Mouse (Mus musculus) left cerebral cortex, postnatal 4 days (tissue): ENCODE results near the gene Dlg1. TPM values are rescaled to one million over a fixed set of nuclear protein-coding genes. Genes with fewer than 3 reads are reported as not detected.
"Not testable (repeated sequence)": the region's sequence is repeated elsewhere in the genome, so short reads cannot be mapped to it uniquely, and the experiment has no call there.

Experiments
- DNase-seq: peaks from one replicate; pipeline ENCODE4 v3.0.0-alpha.2; 2022
- intact Hi-C: fragments of 180-260 bp; cut with DNase I; formaldehyde crosslinking; loops from one replicate; pipeline ENCODE4 v1.15.1; 2025
- total RNA-seq, 2 experiments: library from RNA; stranded (reverse); gene quantifications; 2 replicates each; pipeline ENCODE4 v1.2.3; 2021

Gene Dlg1
- total RNA-seq, 2 experiments from 2014 or later, result 51.2 TPM

- intact Hi-C loops, result no loop called here
- DNase-seq, result no peak
Measured at GRCm38 (mm10) chr16:31724818-31725217, 61.6 kb downstream of the Dlg1 start.

GRCm38 (mm10) chr16:31730971-31731370 is 67.7 kb downstream of the Dlg1 start:
- intact Hi-C loops, DNase-seq: not testable (repeated sequence)

GRCm38 (mm10) chr16:31737081-31737480 is 73.8 kb downstream of the Dlg1 start:
- intact Hi-C loops, result no loop called here
- no peak for DNase-seq

- no peak for DNase-seq
- intact Hi-C loops, result no loop called here
Measured at GRCm38 (mm10) chr16:31737761-31738160, 74.5 kb downstream of the Dlg1 start.

- no peak for DNase-seq
- intact Hi-C loops, result no loop called here
Measured at GRCm38 (mm10) chr16:31740271-31740670, 77.0 kb downstream of the Dlg1 start.

- DNase-seq, result no peak
- intact Hi-C loops, result no loop called here
Measured at GRCm38 (mm10) chr16:31740704-31741103, 77.5 kb downstream of the Dlg1 start.

- intact Hi-C loops, result loop anchor here (2.0 kb wide), 1 partner anchor 168 kb away; no protein-coding TSS in a partner anchor
- no peak for DNase-seq
Measured at GRCm38 (mm10) chr16:31750526-31750925, 87.3 kb downstream of the Dlg1 start.

- intact Hi-C loops, result no loop called here
- DNase-seq, result peak; percentile 24
Measured at GRCm38 (mm10) chr16:31754172-31755025, 91.2 kb downstream of the Dlg1 start.

GRCm38 (mm10) chr16:31755053-31755452 is 91.8 kb downstream of the Dlg1 start:
- intact Hi-C loops, result no loop called here
- no peak for DNase-seq

GRCm38 (mm10) chr16:31756436-31756835 is 93.2 kb downstream of the Dlg1 start:
- DNase-seq, result no peak

GRCm38 (mm10) chr16:31757606-31758005 is 94.4 kb downstream of the Dlg1 start:
- intact Hi-C loops, result no loop called here
- no peak for DNase-seq

More at GRCm38 (mm10) chr16:31756436-31756835, 93.2 kb downstream of the Dlg1 start:
- intact Hi-C loops, result no loop called here

- intact Hi-C loops, result no loop called here
- DNase-seq, result no peak
Measured at GRCm38 (mm10) chr16:31759416-31759815, 96.2 kb downstream of the Dlg1 start.

GRCm38 (mm10) chr16:31766298-31766697 is 103.1 kb downstream of the Dlg1 start:
- intact Hi-C loops, result no loop called here
- no peak for DNase-seq

GRCm38 (mm10) chr16:31766715-31767114 is 103.5 kb downstream of the Dlg1 start:
- DNase-seq, result no peak
- intact Hi-C loops, result no loop called here

- intact Hi-C loops, result no loop called here
- DNase-seq, result no peak
Measured at GRCm38 (mm10) chr16:31775924-31776323, 112.7 kb downstream of the Dlg1 start.

- intact Hi-C loops, result no loop called here
- peak; percentile 7 for DNase-seq
Measured at GRCm38 (mm10) chr16:31781015-31781414, 117.8 kb downstream of the Dlg1 start.

- no peak for DNase-seq
- intact Hi-C loops, result no loop called here
Measured at GRCm38 (mm10) chr16:31790056-31790455, 126.8 kb downstream of the Dlg1 start.

GRCm38 (mm10) chr16:31803644-31804043 is 140.4 kb downstream of the Dlg1 start:
- DNase-seq, result no peak
- intact Hi-C loops, result loop anchor here (10.0 kb wide), 1 partner anchor 51 kb away; no protein-coding TSS in a partner anchor

GRCm38 (mm10) chr16:31826049-31826448 is 162.8 kb downstream of the Dlg1 start:
- peak; percentile 6 for DNase-seq
- intact Hi-C loops, result no loop called here

GRCm38 (mm10) chr16:31830726-31831125 is 167.5 kb downstream of the Dlg1 start:
- no peak for DNase-seq
- intact Hi-C loops, result no loop called here

GRCm38 (mm10) chr16:31832630-31833422 is 169.6 kb downstream of the Dlg1 start:
- no peak for DNase-seq

More at GRCm38 (mm10) chr16:31832630-31833422, 169.6 kb downstream of the Dlg1 start:
- intact Hi-C loops, result no loop called here
